Mouse (Mus musculus): ENCODE measurements at regions not wholly inside any gene's neighbourhood (a gene's known extent, or its start where the extent isn't known, plus 50 kb on each side); places are given as distances from the start of the nearest gene placed in this dataset.

GRCm38 (mm10) chr1:190419709-190420108 is 249.2 kb upstream of the Prox1 start:
- intact Hi-C loops (cut with DNase I): no loop called here
- DNase-seq: no peak

GRCm38 (mm10) chr1:190417326-190417725 is 246.8 kb upstream of the Prox1 start:
- no peak for DNase-seq
- intact Hi-C loops (cut with DNase I): no loop called here

GRCm38 (mm10) chr1:190411756-190412155 is 241.2 kb upstream of the Prox1 start:
- intact Hi-C loops (cut with DNase I): no loop called here
- DNase-seq: no peak

GRCm38 (mm10) chr1:190403335-190403734 is 232.8 kb upstream of the Prox1 start:
- intact Hi-C loops (cut with DNase I): no loop called here
- DNase-seq: no peak

GRCm38 (mm10) chr1:190398308-190398707 is 227.8 kb upstream of the Prox1 start:
- no peak for DNase-seq

GRCm38 (mm10) chr1:190397811-190398210 is 227.3 kb upstream of the Prox1 start:
- DNase-seq: no peak
- intact Hi-C loops (cut with DNase I): no loop called here

More at GRCm38 (mm10) chr1:190398308-190398707, 227.8 kb upstream of the Prox1 start:
- intact Hi-C loops (cut with DNase I): no loop called here

- intact Hi-C loops (cut with DNase I): no loop called here
- DNase-seq: no peak
Measured at GRCm38 (mm10) chr1:190393061-190393460, 222.5 kb upstream of the Prox1 start.

- intact Hi-C loops (cut with DNase I): no loop called here
- DNase-seq: no peak
Measured at GRCm38 (mm10) chr1:190388853-190389252, 218.3 kb upstream of the Prox1 start.

GRCm38 (mm10) chr1:190384555-190384954 is 214.0 kb upstream of the Prox1 start:
- no peak for DNase-seq

GRCm38 (mm10) chr1:190383256-190383838 is 212.8 kb upstream of the Prox1 start:
- no peak for DNase-seq
- intact Hi-C loops (cut with DNase I): no loop called here

More at GRCm38 (mm10) chr1:190384555-190384954, 214.0 kb upstream of the Prox1 start:
- intact Hi-C loops (cut with DNase I): no loop called here

GRCm38 (mm10) chr1:190380151-190380550 is 209.6 kb upstream of the Prox1 start:
- no peak for DNase-seq
- intact Hi-C loops (cut with DNase I): no loop called here

- intact Hi-C loops (cut with DNase I): no loop called here
- DNase-seq: no peak
Measured at GRCm38 (mm10) chr1:190375160-190375880, 204.8 kb upstream of the Prox1 start.

GRCm38 (mm10) chr1:190374270-190374669 is 203.8 kb upstream of the Prox1 start:
- no peak for DNase-seq
- intact Hi-C loops (cut with DNase I): no loop called here

- no peak for DNase-seq
- intact Hi-C loops (cut with DNase I): no loop called here
Measured at GRCm38 (mm10) chr1:190366631-190367030, 196.1 kb upstream of the Prox1 start.

- intact Hi-C loops (cut with DNase I): no loop called here
- DNase-seq: no peak
Measured at GRCm38 (mm10) chr1:190365126-190365525, 194.6 kb upstream of the Prox1 start.

- intact Hi-C loops (cut with DNase I): no loop called here
- DNase-seq: no peak
Measured at GRCm38 (mm10) chr1:190360661-190361060, 190.1 kb upstream of the Prox1 start.

GRCm38 (mm10) chr1:190357779-190358178 is 187.3 kb upstream of the Prox1 start:
- no peak for DNase-seq

GRCm38 (mm10) chr1:190347610-190348009 is 177.1 kb upstream of the Prox1 start:
- DNase-seq: no peak
- intact Hi-C loops (cut with DNase I): no loop called here

More at GRCm38 (mm10) chr1:190357779-190358178, 187.3 kb upstream of the Prox1 start:
- intact Hi-C loops (cut with DNase I): no loop called here

- intact Hi-C loops (cut with DNase I): no loop called here
- no peak for DNase-seq
Measured at GRCm38 (mm10) chr1:190340715-190341114, 170.2 kb upstream of the Prox1 start.

GRCm38 (mm10) chr1:190334471-190334870 is 164.0 kb upstream of the Prox1 start:
- intact Hi-C loops (cut with DNase I): no loop called here
- DNase-seq: no peak

- no peak for DNase-seq
- intact Hi-C loops (cut with DNase I): no loop called here
Measured at GRCm38 (mm10) chr1:190334053-190334452, 163.5 kb upstream of the Prox1 start.

GRCm38 (mm10) chr1:190332001-190332400 is 161.5 kb upstream of the Prox1 start:
- intact Hi-C loops (cut with DNase I): no loop called here
- DNase-seq: no peak
